Mouse (Mus musculus) lung, postnatal 0 days (tissue): ENCODE measurements around the gene Mpg. TPM values are rescaled to one million over a fixed set of nuclear protein-coding genes. Genes with fewer than 3 reads are reported as not detected.
"Not testable (repeated sequence)": the region's sequence is repeated elsewhere in the genome, so short reads cannot be mapped to it uniquely, and the experiment has no call there.

Source experiments
- ATAC-seq: fragments of 200-750 bp; cut with Nextera tagmentation; 2 replicates; pipeline ENCODE4 v1.8.0; 2017; ENCODE audit warnings: moderate library complexity
- DNase-seq: peaks from one replicate; pipeline ENCODE4 v3.0.0-alpha.2; 2016; ENCODE audit warnings: low spot score
- H3K27ac ChIP-seq: fragments of 300-500 bp; sonication (generic); 2 replicates; pipeline ENCODE4 v1.5.1; 2014; ENCODE audit warnings: antibody characterized with exemption, mild to moderate bottlenecking, low read length, mixed read lengths
- H3K27me3 ChIP-seq: fragments of 300-500 bp; sonication (generic); replicated peaks from 2 replicates; pipeline ENCODE4 v1.6.1; 2014; ENCODE audit warnings: low read length, mixed read lengths; ENCODE audit not compliant: insufficient read depth
- H3K36me3 ChIP-seq: fragments of 300-500 bp; sonication (generic); 2 replicates; pipeline ENCODE4 v1.6.1; 2014; ENCODE audit warnings: low read length, mixed read lengths; ENCODE audit not compliant: insufficient read depth
- H3K4me1 ChIP-seq: fragments of 300-500 bp; sonication (generic); 2 replicates; pipeline ENCODE4 v1.6.1; 2014; ENCODE audit warnings: antibody characterized with exemption, low read depth, low read length, mixed read lengths; ENCODE audit not compliant: insufficient read depth
- H3K4me2 ChIP-seq: fragments of 300-500 bp; sonication (generic); replicated peaks from 2 replicates; pipeline ENCODE4 v1.6.1; 2014; ENCODE audit warnings: low read depth, mild to moderate bottlenecking, low read length, moderate library complexity, mixed read lengths
- H3K4me3 ChIP-seq: fragments of 300-500 bp; sonication (generic); 2 replicates; pipeline ENCODE4 v1.5.1; 2014; ENCODE audit warnings: low read depth, low read length
- H3K9ac ChIP-seq: fragments of 300-500 bp; sonication (generic); replicated peaks from 2 replicates; pipeline ENCODE4 v1.6.1; 2014; ENCODE audit warnings: low read depth, mild to moderate bottlenecking
- H3K9me3 ChIP-seq: fragments of 300-500 bp; sonication (generic); 2 replicates; pipeline ENCODE4 v1.6.1; 2016; ENCODE audit warnings: low read length, mixed read lengths
- CTCF ChIP-seq: IDR thresholded peaks from 2 replicates; pipeline ENCODE4 v1.5.1; 2016; ENCODE audit warnings: antibody characterized with exemption, mild to moderate bottlenecking
- EP300 ChIP-seq: IDR thresholded peaks from 2 replicates; pipeline ENCODE4 v1.6.1; 2016; ENCODE audit warnings: antibody characterized with exemption, mild to moderate bottlenecking, control low read depth
- WGBS: fragments of 180-500 bp; shearing (Covaris S2); extraction: QIAGEN DNeasy Blood & Tissue Kit; methylation state at CpG from one replicate; pipeline ENCODE4 v1.1.7; 2014; 5-methylcytosine and 5-hydroxymethylcytosine counted together
- polyA plus RNA-seq: library from polyadenylated mRNA; unstranded; fragments of >200 nt; fragmentation: Nextera tagmentation; extraction: Ambion mirVana; gene quantifications from 2 replicates; pipeline ENCODE4 v1.2.1, GENCODE M21; 2015

Mpg gene
- polyA plus RNA-seq, 1 experiment from 2014 or later: 22.9 TPM

GRCm38 (mm10) chr11:32200075-32200601 lies 26.2 kb upstream of the Mpg start, which contains the start of gene Il9r:
Gene Il9r (minus strand): TSS chr11:32200279.
- 60% methylated on average over 10 of the region's 10 CpGs for WGBS
- Histone ChIP-seq H3K4me2 (no peak within 1 kb of the TSS), H3K27ac (no peak within 1 kb of the TSS), H3K36me3 (no peaks in the 10 kb centered on the region), H3K4me3 (no peak within 1 kb of the TSS), H3K4me1 (no peaks in the 10 kb centered on the region), H3K27me3 (no peaks in the 10 kb centered on the region), H3K9me3 (no peaks in the 10 kb centered on the region), H3K9ac (no peak within 1 kb of the TSS)
- ATAC-seq: no peak
- TF ChIP-seq CTCF: no peak
- no peak for TF ChIP-seq EP300
- DNase-seq: no peak

- not testable (repeated sequence) for ATAC-seq, H3K27me3 ChIP-seq
- WGBS: 59% methylated on average over 1 of the region's 1 CpGs
Observed at GRCm38 (mm10) chr11:32200992-32201391, 25.3 kb upstream of the Mpg start.

GRCm38 (mm10) chr11:32201922-32202685 lies 24.2 kb upstream of the Mpg start:
- Histone ChIP-seq H3K27ac (no peak overlapping the region), H3K36me3 (no peaks in the 10 kb centered on the region), H3K27me3 (no peaks in the 10 kb centered on the region), H3K4me1 (no peaks in the 10 kb centered on the region), H3K9ac (no peak overlapping the region), H3K4me3 (no peak overlapping the region), H3K9me3 (no peaks in the 10 kb centered on the region), H3K4me2 (no peak overlapping the region)
- ATAC-seq (no peak), DNase-seq (no peak)
- TF ChIP-seq EP300: no peak
- no peak for TF ChIP-seq CTCF
- 62% methylated on average over 11 of the region's 11 CpGs for WGBS

More at GRCm38 (mm10) chr11:32200992-32201391, 25.3 kb upstream of the Mpg start:
- H3K27ac ChIP-seq, H3K36me3 ChIP-seq, DNase-seq, H3K4me2 ChIP-seq, H3K4me1 ChIP-seq, H3K4me3 ChIP-seq, H3K9me3 ChIP-seq, H3K9ac ChIP-seq: not testable (repeated sequence)
- peak; percentile 32 for TF ChIP-seq CTCF

- peaks cover 13% of the 10 kb centered on the region for H3K36me3 ChIP-seq
- no peak within 1 kb of the TSS for H3K27ac ChIP-seq
- no peaks in the 10 kb centered on the region for H3K27me3 ChIP-seq
- peak within 1 kb of the TSS; percentile 88 for H3K4me2 ChIP-seq
- H3K9ac ChIP-seq: peak within 1 kb of the TSS; percentile 59
- DNase-seq (peak; percentile 99), ATAC-seq (peak; percentile 100)
- H3K4me1 ChIP-seq: no peaks in the 10 kb centered on the region
- 2% methylated on average over 52 of the region's 52 CpGs for WGBS
- peak within 1 kb of the TSS; percentile 54 for H3K4me3 ChIP-seq
- TF ChIP-seq EP300: no peak
- peak; percentile 65 for TF ChIP-seq CTCF
- H3K9me3 ChIP-seq: no peaks in the 10 kb centered on the region
Observed at GRCm38 (mm10) chr11:32205058-32205873, 21.0 kb upstream of the Mpg start, which contains the start of gene Snrnp25. Gene Snrnp25 (plus strand): TSS chr11:32205415.

GRCm38 (mm10) chr11:32210623-32211022 lies 15.7 kb upstream of the Mpg start:
- no peak for DNase-seq
- no peak overlapping the region for H3K27ac ChIP-seq

More at GRCm38 (mm10) chr11:32210623-32211022, 15.7 kb upstream of the Mpg start:
- Histone ChIP-seq H3K9me3 (no peaks in the 10 kb centered on the region), H3K27me3 (no peaks in the 10 kb centered on the region), H3K4me1 (no peaks in the 10 kb centered on the region), H3K4me3 (no peak overlapping the region), H3K36me3 (peaks cover 33% of the 10 kb centered on the region), H3K4me2 (no peak overlapping the region), H3K9ac (no peak overlapping the region)
- WGBS: 80% methylated on average over 9 of the region's 9 CpGs
- 0 out of 2 replicates have a peak, but pooled peaks have one; percentile 4 for ATAC-seq
- no peak for TF ChIP-seq CTCF
- TF ChIP-seq EP300: no peak
